Mouse (Mus musculus): ENCODE data around the gene Galt. TPM values are rescaled to one million over a fixed set of nuclear protein-coding genes. Genes with fewer than 3 reads are reported as not detected.
"Not testable (repeated sequence)": the region's sequence is repeated elsewhere in the genome, so short reads cannot be mapped to it uniquely, and the experiment has no call there.

Galt gene
- polyA plus RNA-seq, 1 experiment from 2014 or later, result 35.4 TPM

- H3K9ac ChIP-seq (replicated peaks; ENCODE audit: low read depth, low read length), result peak overlapping the region; percentile 48
- H3K9me3 ChIP-seq (ENCODE audit: control insufficient read depth, low read depth, low read length), result no peaks in the 10 kb centered on the region
- peak overlapping the region; percentile 52 for H3K4me3 ChIP-seq (ENCODE audit: low read depth, low read length)
- ATAC-seq (ENCODE audit: insufficient number of reproducible peaks, insufficient read depth, low FRiP score, low read depth), result no peak; the same call in 1 of the 2 replicates
- H3K27me3 ChIP-seq (ENCODE audit: control insufficient read depth, insufficient read depth, low read length), result no peaks in the 10 kb centered on the region
- H3K27ac ChIP-seq (ENCODE audit: low read length), result peak overlapping the region; percentile 91
- 75% methylated on average over 4 of the region's 4 CpGs for WGBS
- peaks cover 34% of the 10 kb centered on the region for H3K4me1 ChIP-seq (ENCODE audit: control insufficient read depth, insufficient read depth, low read length)
- no peaks in the 10 kb centered on the region; the same call in 1 of the 2 replicates for H3K36me3 ChIP-seq (ENCODE audit: control insufficient read depth, insufficient read depth, low read length)
- peak overlapping the region; percentile 79 for H3K4me2 ChIP-seq (replicated peaks; ENCODE audit: low read depth, low read length)
Measured at GRCm38 (mm10) chr4:41760911-41761310, 5.9 kb downstream of the Galt start.

- peaks cover 29% of the 10 kb centered on the region for H3K4me1 ChIP-seq (ENCODE audit: control insufficient read depth, insufficient read depth, low read length)
- H3K9ac ChIP-seq (replicated peaks; ENCODE audit: low read depth, low read length), result peak overlapping the region; percentile 48; the same call in 1 of the 2 replicates
- no peak for ATAC-seq (ENCODE audit: insufficient number of reproducible peaks, insufficient read depth, low FRiP score, low read depth)
- peak overlapping the region; percentile 91 for H3K27ac ChIP-seq (ENCODE audit: low read length)
- peak overlapping the region; percentile 52; the same call in 1 of the 2 replicates for H3K4me3 ChIP-seq (ENCODE audit: low read depth, low read length)
- H3K27me3 ChIP-seq (ENCODE audit: control insufficient read depth, insufficient read depth, low read length), result no peaks in the 10 kb centered on the region
- H3K36me3 ChIP-seq (ENCODE audit: control insufficient read depth, insufficient read depth, low read length), result no peaks in the 10 kb centered on the region; the same call in 1 of the 2 replicates
- no peaks in the 10 kb centered on the region for H3K9me3 ChIP-seq (ENCODE audit: control insufficient read depth, low read depth, low read length)
- peak overlapping the region; percentile 79 for H3K4me2 ChIP-seq (replicated peaks; ENCODE audit: low read depth, low read length)
Measured at GRCm38 (mm10) chr4:41761680-41762079, 6.7 kb downstream of the Galt start.

GRCm38 (mm10) chr4:41762099-41762687, 7.2 kb downstream of the Galt start:
- 38% methylated on average over 8 of the region's 8 CpGs for WGBS
- Histone ChIP-seq H3K4me1 (ENCODE audit: control insufficient read depth, insufficient read depth, low read length) (peaks cover 29% of the 10 kb centered on the region), H3K4me3 (ENCODE audit: low read depth, low read length) (peak overlapping the region; percentile 52), H3K36me3 (ENCODE audit: control insufficient read depth, insufficient read depth, low read length) (no peaks in the 10 kb centered on the region; the same call in none of the 2 replicates), H3K9ac (replicated peaks; ENCODE audit: low read depth, low read length) (no peak overlapping the region; the same call in 1 of the 2 replicates), H3K4me2 (replicated peaks; ENCODE audit: low read depth, low read length) (peak overlapping the region; percentile 79), H3K27ac (ENCODE audit: low read length) (peak overlapping the region; percentile 91), H3K27me3 (ENCODE audit: control insufficient read depth, insufficient read depth, low read length) (no peaks in the 10 kb centered on the region), H3K9me3 (ENCODE audit: control insufficient read depth, low read depth, low read length) (no peaks in the 10 kb centered on the region)
- ATAC-seq (ENCODE audit: insufficient number of reproducible peaks, insufficient read depth, low FRiP score, low read depth), result peak; percentile 68

GRCm38 (mm10) chr4:41762688-41763114, 7.7 kb downstream of the Galt start:
- H3K27me3 ChIP-seq (ENCODE audit: control insufficient read depth, insufficient read depth, low read length); H3K9me3 ChIP-seq (ENCODE audit: control insufficient read depth, low read depth, low read length); H3K9ac ChIP-seq (replicated peaks; ENCODE audit: low read depth, low read length); H3K36me3 ChIP-seq (ENCODE audit: control insufficient read depth, insufficient read depth, low read length): not testable (repeated sequence)
- Histone ChIP-seq H3K4me1 (ENCODE audit: control insufficient read depth, insufficient read depth, low read length) (peaks cover 29% of the 10 kb centered on the region), H3K4me3 (ENCODE audit: low read depth, low read length) (peak overlapping the region; percentile 52), H3K4me2 (replicated peaks; ENCODE audit: low read depth, low read length) (peak overlapping the region; percentile 79), H3K27ac (ENCODE audit: low read length) (peak overlapping the region; percentile 91; the same call in 1 of the 2 replicates)
- 30% methylated on average over 8 of the region's 8 CpGs for WGBS
- 0 out of 2 replicates have a peak, but pooled peaks have one; percentile 16 for ATAC-seq (ENCODE audit: insufficient number of reproducible peaks, insufficient read depth, low FRiP score, low read depth)

GRCm38 (mm10) chr4:41763176-41763575, 8.1 kb downstream of the Galt start:
- 0 out of 2 replicates have a peak overlapping the region, but pooled peaks have one; percentile 79 for H3K4me2 ChIP-seq (replicated peaks; ENCODE audit: low read depth, low read length)
- H3K27ac ChIP-seq (ENCODE audit: low read length), result not testable (repeated sequence)
- WGBS, result 72% methylated on average over 4 of the region's 6 CpGs

GRCm38 (mm10) chr4:41767301-41767700, 12.3 kb downstream of the Galt start:
- not testable (repeated sequence) for H3K4me1 ChIP-seq (ENCODE audit: control insufficient read depth, insufficient read depth, low read length)

More at GRCm38 (mm10) chr4:41763176-41763575, 8.1 kb downstream of the Galt start:
- not testable (repeated sequence) for ATAC-seq (ENCODE audit: insufficient number of reproducible peaks, insufficient read depth, low FRiP score, low read depth); H3K9me3 ChIP-seq (ENCODE audit: control insufficient read depth, low read depth, low read length); H3K36me3 ChIP-seq (ENCODE audit: control insufficient read depth, insufficient read depth, low read length); H3K27me3 ChIP-seq (ENCODE audit: control insufficient read depth, insufficient read depth, low read length); H3K9ac ChIP-seq (replicated peaks; ENCODE audit: low read depth, low read length); H3K4me3 ChIP-seq (ENCODE audit: low read depth, low read length)
- peaks cover 29% of the 10 kb centered on the region for H3K4me1 ChIP-seq (ENCODE audit: control insufficient read depth, insufficient read depth, low read length)

GRCm38 (mm10) chr4:41772946-41773345, 17.9 kb downstream of the Galt start:
- not testable (repeated sequence) for H3K9ac ChIP-seq (replicated peaks; ENCODE audit: low read depth, low read length); H3K36me3 ChIP-seq (ENCODE audit: control insufficient read depth, insufficient read depth, low read length); H3K9me3 ChIP-seq (ENCODE audit: control insufficient read depth, low read depth, low read length); H3K4me1 ChIP-seq (ENCODE audit: control insufficient read depth, insufficient read depth, low read length); H3K27me3 ChIP-seq (ENCODE audit: control insufficient read depth, insufficient read depth, low read length); H3K27ac ChIP-seq (ENCODE audit: low read length); ATAC-seq (ENCODE audit: insufficient number of reproducible peaks, insufficient read depth, low FRiP score, low read depth)
- H3K4me3 ChIP-seq (ENCODE audit: low read depth, low read length), result peak overlapping the region; percentile 12; the same call in 1 of the 2 replicates
- H3K4me2 ChIP-seq (replicated peaks; ENCODE audit: low read depth, low read length), result peak overlapping the region; percentile 32; the same call in 1 of the 2 replicates
- WGBS, result 2% methylated on average over 6 of the region's 16 CpGs

More at GRCm38 (mm10) chr4:41767301-41767700, 12.3 kb downstream of the Galt start:
- H3K27ac ChIP-seq (ENCODE audit: low read length); H3K36me3 ChIP-seq (ENCODE audit: control insufficient read depth, insufficient read depth, low read length); H3K9ac ChIP-seq (replicated peaks; ENCODE audit: low read depth, low read length); H3K4me3 ChIP-seq (ENCODE audit: low read depth, low read length); H3K27me3 ChIP-seq (ENCODE audit: control insufficient read depth, insufficient read depth, low read length); ATAC-seq (ENCODE audit: insufficient number of reproducible peaks, insufficient read depth, low FRiP score, low read depth); H3K9me3 ChIP-seq (ENCODE audit: control insufficient read depth, low read depth, low read length); H3K4me2 ChIP-seq (replicated peaks; ENCODE audit: low read depth, low read length): not testable (repeated sequence)
- WGBS, result 76% methylated on average over 10 of the region's 10 CpGs

GRCm38 (mm10) chr4:41773502-41773901, 18.5 kb downstream of the Galt start:
- 0% methylated on average over 10 of the region's 25 CpGs for WGBS

More at GRCm38 (mm10) chr4:41773502-41773901, 18.5 kb downstream of the Galt start:
- H3K36me3 ChIP-seq (ENCODE audit: control insufficient read depth, insufficient read depth, low read length); ATAC-seq (ENCODE audit: insufficient number of reproducible peaks, insufficient read depth, low FRiP score, low read depth); H3K9ac ChIP-seq (replicated peaks; ENCODE audit: low read depth, low read length); H3K4me1 ChIP-seq (ENCODE audit: control insufficient read depth, insufficient read depth, low read length); H3K27me3 ChIP-seq (ENCODE audit: control insufficient read depth, insufficient read depth, low read length); H3K9me3 ChIP-seq (ENCODE audit: control insufficient read depth, low read depth, low read length); H3K27ac ChIP-seq (ENCODE audit: low read length): not testable (repeated sequence)
- peak overlapping the region; percentile 21; the same call in 1 of the 2 replicates for H3K4me3 ChIP-seq (ENCODE audit: low read depth, low read length)
- H3K4me2 ChIP-seq (replicated peaks; ENCODE audit: low read depth, low read length), result 0 out of 2 replicates have a peak overlapping the region, but pooled peaks have one; percentile 23

Data from stomach, embryonic 14.5 days (tissue).